Mouse (Mus musculus): Measurements from ENCODE around the gene Jam3.

GRCm38 (mm10) chr9:27192001-27192760, 37.0 kb upstream of the Jam3 start:
- TF ChIP-seq CTCF (IDR thresholded peaks at IDR 0.05; ENCODE audit: borderline replicate concordance, control insufficient read depth, extremely low read depth, insufficient read depth, low read length, poor library complexity) (no peak), POLR2A (IDR thresholded peaks at IDR 0.05; ENCODE audit: control insufficient read depth, extremely low read depth, insufficient read depth, low read length, poor library complexity) (no peak)
